Mouse (Mus musculus) hindbrain, embryonic 12.5 days (tissue): ENCODE measurements around the gene Olfr8. TPM values are rescaled to one million over a fixed set of nuclear protein-coding genes. Genes with fewer than 3 reads are reported as not detected.
"Not testable (repeated sequence)": the region's sequence is repeated elsewhere in the genome, so short reads cannot be mapped to it uniquely, and the experiment has no call there.

Source experiments
- ATAC-seq: fragments of 200-750 bp; cut with Nextera tagmentation; 2 replicates; pipeline ENCODE4 v1.8.0; 2017; ENCODE audit warnings: moderate TSS enrichment; ENCODE audit not compliant: low FRiP score
- H3K27ac ChIP-seq: fragments of 300-500 bp; sonication (generic); 2 replicates; pipeline ENCODE4 v1.5.1; 2016; ENCODE audit warnings: mild to moderate bottlenecking
- H3K27me3 ChIP-seq: fragments of 300-500 bp; sonication (generic); 2 replicates; pipeline ENCODE4 v1.6.1; 2016; ENCODE audit warnings: mild to moderate bottlenecking
- H3K36me3 ChIP-seq: fragments of 300-500 bp; sonication (generic); 2 replicates; pipeline ENCODE4 v1.6.1; 2016; ENCODE audit warnings: mild to moderate bottlenecking
- H3K4me1 ChIP-seq: fragments of 300-500 bp; sonication (generic); 2 replicates; pipeline ENCODE4 v1.6.1; 2016
- H3K4me2 ChIP-seq: fragments of 300-500 bp; sonication (generic); replicated peaks from 2 replicates; pipeline ENCODE4 v1.6.1; 2016; ENCODE audit warnings: mild to moderate bottlenecking
- H3K4me3 ChIP-seq: fragments of 300-500 bp; sonication (generic); 2 replicates; pipeline ENCODE4 v1.5.1; 2016; ENCODE audit warnings: mild to moderate bottlenecking
- H3K9ac ChIP-seq: fragments of 300-500 bp; sonication (generic); 2 replicates; pipeline ENCODE4 v1.6.1; 2016; ENCODE audit warnings: mild to moderate bottlenecking, moderate library complexity
- H3K9me3 ChIP-seq: fragments of 300-500 bp; sonication (generic); replicated peaks from 2 replicates; pipeline ENCODE4 v1.6.1; 2016; ENCODE audit warnings: mild to moderate bottlenecking
- WGBS: fragments of 180-500 bp; shearing (Covaris S2); methylation state at CpG from one replicate; pipeline ENCODE4 v1.1.7; 2016; 5-methylcytosine and 5-hydroxymethylcytosine counted together
- polyA plus RNA-seq: library from polyadenylated mRNA; unstranded; fragments of >200 nt; fragmentation: Nextera tagmentation; extraction: Ambion mirVana; gene quantifications from 2 replicates; pipeline ENCODE4 v1.2.1, GENCODE M21; 2016

The Olfr8 gene
- polyA plus RNA-seq, result not detected in 2 replicates

- not testable (repeated sequence) for H3K9ac ChIP-seq, H3K4me1 ChIP-seq, H3K27ac ChIP-seq, H3K36me3 ChIP-seq, ATAC-seq, H3K4me3 ChIP-seq, H3K4me2 ChIP-seq, H3K9me3 ChIP-seq, H3K27me3 ChIP-seq
- WGBS, result 92% methylated on average over 1 of the region's 1 CpGs
Measured at GRCm38 (mm10) chr10:78950336-78950735, at the start of gene Olfr8. Gene Olfr8 (plus strand): TSS chr10:78950636.

GRCm38 (mm10) chr10:78912871-78913270 is 37.6 kb upstream of the Olfr8 start, which contains the start of gene Olfr1354:
Gene Olfr1354 (plus strand): TSS chr10:78913171.
- H3K4me3 ChIP-seq, H3K27ac ChIP-seq, H3K9me3 ChIP-seq, H3K9ac ChIP-seq, H3K4me2 ChIP-seq, H3K36me3 ChIP-seq, H3K27me3 ChIP-seq, ATAC-seq, H3K4me1 ChIP-seq: not testable (repeated sequence)
- WGBS, result 74% methylated on average over 1 of the region's 1 CpGs

- ATAC-seq, result not testable (repeated sequence)
Measured at GRCm38 (mm10) chr10:78963009-78963408, 12.6 kb downstream of the Olfr8 start, which contains the start of gene Olfr1353. Gene Olfr1353 (plus strand): TSS chr10:78963309.

GRCm38 (mm10) chr10:78980750-78981149 is 30.3 kb downstream of the Olfr8 start, which contains the start of gene Olfr1352:
Gene Olfr1352 (plus strand): TSS chr10:78981050.
- Histone ChIP-seq H3K4me2 (no peak within 1 kb of the TSS), H3K27ac (no peak within 1 kb of the TSS), H3K9me3 (0 out of 2 replicates have a peak, but pooled peaks cover 3% of the 10 kb centered on the region), H3K27me3 (no peaks in the 10 kb centered on the region), H3K4me3 (no peak within 1 kb of the TSS), H3K4me1 (no peaks in the 10 kb centered on the region), H3K9ac (no peak within 1 kb of the TSS), H3K36me3 (no peaks in the 10 kb centered on the region)
- no peak for ATAC-seq

More at GRCm38 (mm10) chr10:78963009-78963408, 12.6 kb downstream of the Olfr8 start, which contains the start of gene Olfr1353:
- not testable (repeated sequence) for H3K4me2 ChIP-seq, H3K9me3 ChIP-seq, H3K27me3 ChIP-seq, H3K4me3 ChIP-seq, H3K36me3 ChIP-seq, H3K9ac ChIP-seq, H3K27ac ChIP-seq, H3K4me1 ChIP-seq

Other genes with a start within 250 kb of the Olfr8 start
- 0.13 TPM in 1 of 2 replicates, not detected in the other for gene Casp14, start 232.3 kb upstream of the Olfr8 start, polyA plus RNA-seq
- gene Ccdc105, start 197.6 kb upstream of the Olfr8 start, polyA plus RNA-seq, result 0.17 and 0.31 TPM in 2 replicates
- gene Slc1a6, start 170.1 kb upstream of the Olfr8 start, polyA plus RNA-seq, result 2.0 and 2.2 TPM in 2 replicates
- gene Olfr1356, start 98.5 kb upstream of the Olfr8 start, polyA plus RNA-seq, result not detected in 2 replicates
- not detected in 2 replicates for gene Olfr1355, start 75.1 kb upstream of the Olfr8 start, polyA plus RNA-seq
- not detected in 2 replicates for gene Olfr1354, start 37.5 kb upstream of the Olfr8 start, polyA plus RNA-seq
- not detected in 2 replicates for gene Olfr1353, start 12.7 kb downstream of the Olfr8 start, polyA plus RNA-seq
- not detected in 2 replicates for gene Olfr1352, start 30.4 kb downstream of the Olfr8 start, polyA plus RNA-seq
- not detected in 2 replicates for gene Olfr1351, start 61.8 kb downstream of the Olfr8 start, polyA plus RNA-seq
- gene Olfr57, start 78.1 kb downstream of the Olfr8 start, polyA plus RNA-seq, result 0.34 TPM in 1 of 2 replicates, not detected in the other
- gene 2610008E11Rik, start 147.0 kb downstream of the Olfr8 start, polyA plus RNA-seq, result 53.3 and 56.2 TPM in 2 replicates
- not detected in 2 replicates for gene Vmn2r80, start 198.1 kb downstream of the Olfr8 start, polyA plus RNA-seq